Mouse (Mus musculus): ENCODE results near the gene Shroom4. TPM values are rescaled to one million over a fixed set of nuclear protein-coding genes. Genes with fewer than 3 reads are reported as not detected.

Shroom4 gene
- polyA plus RNA-seq, 1 experiment from 2014 or later: 12.7 TPM

GRCm38 (mm10) chrX:6654024-6654423 lies 254.4 kb downstream of the Shroom4 start:
- Histone ChIP-seq H3K27ac (ENCODE audit: low read depth) (no peak overlapping the region), H3K9me3 (ENCODE audit: low read depth, low read length) (no peaks in the 10 kb centered on the region), H3K27me3 (ENCODE audit: insufficient read depth, low read length) (no peaks in the 10 kb centered on the region), H3K4me2 (no peak overlapping the region), H3K9ac (no peak overlapping the region), H3K4me1 (ENCODE audit: insufficient read depth) (no peaks in the 10 kb centered on the region), H3K4me3 (ENCODE audit: low read depth, low read length) (no peak overlapping the region), H3K36me3 (ENCODE audit: insufficient read depth) (no peaks in the 10 kb centered on the region)
- DNase-seq (peak; percentile 53), ATAC-seq (ENCODE audit: insufficient read depth) (no peak)
- WGBS: 2% methylated on average over 2 of the region's 2 CpGs
- TF ChIP-seq CTCF (IDR thresholded peaks at IDR 0.05; ENCODE audit: low read depth): peak; percentile 62

GRCm38 (mm10) chrX:6658820-6659324 lies 259.2 kb downstream of the Shroom4 start:
- Histone ChIP-seq H3K4me1 (ENCODE audit: insufficient read depth) (no peaks in the 10 kb centered on the region), H3K4me2 (no peak overlapping the region), H3K27ac (ENCODE audit: low read depth) (no peak overlapping the region), H3K4me3 (ENCODE audit: low read depth, low read length) (no peak overlapping the region), H3K36me3 (ENCODE audit: insufficient read depth) (no peaks in the 10 kb centered on the region), H3K9ac (no peak overlapping the region), H3K9me3 (ENCODE audit: low read depth, low read length) (no peaks in the 10 kb centered on the region), H3K27me3 (ENCODE audit: insufficient read depth, low read length) (no peaks in the 10 kb centered on the region)
- DNase-seq (no peak), ATAC-seq (ENCODE audit: insufficient read depth) (no peak)
- TF ChIP-seq CTCF (IDR thresholded peaks at IDR 0.05; ENCODE audit: low read depth): no peak
- WGBS: 95% methylated on average over 1 of the region's 1 CpGs

Other genes starting within 250 kb of the Shroom4 start
- 4.4 and 4.9 TPM in 2 replicates for gene Nudt10, start 226.8 kb upstream of the Shroom4 start, polyA plus RNA-seq (2014; fragmentation: Nextera tagmentation; extraction: Ambion mirVana)
- 0.08 TPM in 1 of 2 replicates, not detected in the other for gene Bmp15, start 79.1 kb upstream of the Shroom4 start, polyA plus RNA-seq (2014; fragmentation: Nextera tagmentation; extraction: Ambion mirVana)

Measured in lung, embryonic 14.5 days (tissue).